Mouse (Mus musculus) ES-E14 (cell line): ENCODE results near the gene Arhgef1. TPM values are rescaled to one million over a fixed set of nuclear protein-coding genes. Genes with fewer than 3 reads are reported as not detected.
A peak's percentile ranks its signal among the peaks of the same experiment; 100 is the strongest.

ENCODE experiments used
- DNase-seq: peaks from one replicate; pipeline ENCODE4 v3.0.0-alpha.2; 2013; ENCODE audit warnings: low read depth, low spot score
- H3K27ac ChIP-seq: 2 replicates; pipeline ENCODE4 v1.5.1; 2012; ENCODE audit warnings: low read depth, mild to moderate bottlenecking, low read length, moderate library complexity, mixed read lengths; ENCODE audit not compliant: poor library complexity, insufficient read depth, severe bottlenecking
- H3K36me3 ChIP-seq: 2 replicates; pipeline ENCODE4 v1.6.1; 2012; ENCODE audit warnings: mild to moderate bottlenecking, low read length, moderate library complexity, mixed read lengths; ENCODE audit not compliant: control insufficient read depth, poor library complexity, insufficient read depth, severe bottlenecking
- H3K4me1 ChIP-seq, 2 experiments: fragments of 150-350 bp in 1 of 2; sonication (generic) in 1 of 2; 2 replicates each; pipeline ENCODE4 v1.6.1; 2012; ENCODE audit warnings: low read length in 2 of 2, mild to moderate bottlenecking in 1 of 2, mixed read lengths in 1 of 2; ENCODE audit not compliant: control insufficient read depth in 2 of 2, insufficient read depth in 2 of 2, poor library complexity in 1 of 2
- H3K4me3 ChIP-seq, 2 experiments: fragments of 150-350 bp in 1 of 2; sonication (generic) in 1 of 2; 2 replicates each; pipeline ENCODE4 v1.5.1; 2012; ENCODE audit warnings: low read length in 2 of 2, low read depth in 1 of 2, mild to moderate bottlenecking in 1 of 2, mixed read lengths in 1 of 2; ENCODE audit not compliant: insufficient read depth in 1 of 2, poor library complexity in 1 of 2, severe bottlenecking in 1 of 2
- H3K9ac ChIP-seq: 2 replicates; pipeline ENCODE4 v1.6.1; 2012; ENCODE audit warnings: low read depth, mild to moderate bottlenecking, low read length, mixed read lengths; ENCODE audit not compliant: poor library complexity, insufficient read depth, severe bottlenecking
- H3K9me3 ChIP-seq: fragments of 150-350 bp; sonication (generic); 2 replicates; pipeline ENCODE4 v1.6.1; 2012; ENCODE audit warnings: low read depth, mild to moderate bottlenecking, low read length; ENCODE audit not compliant: control insufficient read depth, insufficient read depth
- CHD2 ChIP-seq: IDR thresholded peaks from 2 replicates; pipeline ENCODE4 v1.6.1; 2014; ENCODE audit warnings: mild to moderate bottlenecking, low read depth, low read length, inconsistent platforms
- HCFC1 ChIP-seq: IDR thresholded peaks from 2 replicates; pipeline ENCODE4 v1.6.1; 2012; ENCODE audit warnings: low read length, inconsistent platforms, borderline replicate concordance; ENCODE audit not compliant: insufficient read depth
- MAFK ChIP-seq: IDR thresholded peaks from 2 replicates; pipeline ENCODE4 v1.6.1; 2014; ENCODE audit warnings: mild to moderate bottlenecking, low read depth, low read length, inconsistent platforms; ENCODE audit not compliant: insufficient read depth
- ZC3H11A ChIP-seq: IDR thresholded peaks from 2 replicates; pipeline ENCODE4 v1.6.1; 2012; ENCODE audit warnings: low read depth, mild to moderate bottlenecking, inconsistent platforms, low read length, borderline replicate concordance
- ZNF384 ChIP-seq: IDR thresholded peaks from 2 replicates; pipeline ENCODE4 v1.6.1; 2012; ENCODE audit warnings: low read depth, low read length, inconsistent platforms
- in situ Hi-C, 2 experiments: fragments of 600-800 bp; cut with MboI; formaldehyde crosslinking; loops; one replicate each; pipeline ENCODE4 v1.15.1; 2025; ENCODE audit warnings: low sequenced_read_pairs in 2 of 2, inconsistent platforms in 1 of 2; ENCODE audit not compliant: unreplicated experiment in 2 of 2
- total RNA-seq: library from RNA; depleted of rRNA; stranded (reverse); fragments of 300-350 nt; gene quantifications from 2 replicates; pipeline ENCODE4 v1.2.3, GENCODE M21; 2012; rRNA removed

Gene Arhgef1
- 32.1 and 40.0 TPM in 2 replicates for total RNA-seq

GRCm38 (mm10) chr7:24902630-24903443 lies at the start of gene Arhgef1:
Arhgef1 (plus strand) TSS chr7:24902912.
- no peak within 1 kb of the TSS for H3K27ac ChIP-seq
- H3K9ac ChIP-seq: peak within 1 kb of the TSS; percentile 50
- H3K9me3 ChIP-seq: no peaks in the 10 kb centered on the region
- DNase-seq: no peak
- H3K36me3 ChIP-seq: no peaks in the 10 kb centered on the region
- H3K4me1 ChIP-seq: peaks cover 1 to 22% of the 10 kb centered on the region in 2 experiments
- H3K4me3 ChIP-seq: peak within 1 kb of the TSS; percentile 65 to 93
- in situ Hi-C loops: no loop called here
- no peak for TF ChIP-seq ZC3H11A
- TF ChIP-seq ZNF384: no peak
- no peak for TF ChIP-seq MAFK
- TF ChIP-seq CHD2: no peak
- TF ChIP-seq HCFC1: no peak

GRCm38 (mm10) chr7:24853233-24853563 lies 49.5 kb upstream of the Arhgef1 start:
- H3K4me3 ChIP-seq: no peak overlapping the region
- H3K27ac ChIP-seq: peak overlapping the region; percentile 65
- no peak for DNase-seq
- TF ChIP-seq ZC3H11A (no peak), ZNF384 (no peak), CHD2 (no peak), MAFK (no peak), HCFC1 (no peak)
- in situ Hi-C loops: no loop called here
- no peaks in the 10 kb centered on the region for H3K36me3 ChIP-seq
- H3K4me1 ChIP-seq: peaks cover 16 to 32% of the 10 kb centered on the region in 2 experiments
- no peaks in the 10 kb centered on the region for H3K9me3 ChIP-seq
- no peak overlapping the region for H3K9ac ChIP-seq

- H3K4me3 ChIP-seq: peak overlapping the region; percentile 11 to 49; a peak in 3 of 4 replicates
- TF ChIP-seq MAFK (no peak), CHD2 (no peak), ZC3H11A (no peak), ZNF384 (no peak), HCFC1 (no peak)
- DNase-seq: no peak
- H3K27ac ChIP-seq: peak overlapping the region; percentile 65; the same call in 1 of the 2 replicates
- no peaks in the 10 kb centered on the region for H3K36me3 ChIP-seq
- peaks cover 16 to 32% of the 10 kb centered on the region in 2 experiments for H3K4me1 ChIP-seq
- no peaks in the 10 kb centered on the region for H3K9me3 ChIP-seq
- H3K9ac ChIP-seq: peak overlapping the region; percentile 54; the same call in 1 of the 2 replicates
- in situ Hi-C loops: no loop called here
These were observed 49.0 kb upstream of the Arhgef1 start for GRCm38 (mm10) chr7:24853695-24854094.

- peak overlapping the region; percentile 23; the same call in 1 of the 2 replicates for H3K9ac ChIP-seq
- no peak for DNase-seq
- no peaks in the 10 kb centered on the region for H3K36me3 ChIP-seq
- H3K27ac ChIP-seq: no peak overlapping the region
- TF ChIP-seq CHD2: no peak
- no peak for TF ChIP-seq MAFK
- TF ChIP-seq ZC3H11A: no peak
- in situ Hi-C loops: no loop called here
- no peak overlapping the region for H3K4me3 ChIP-seq
- H3K4me1 ChIP-seq: peaks cover 5 to 28% of the 10 kb centered on the region in 2 experiments; a peak in 3 of 4 replicates
- no peaks in the 10 kb centered on the region for H3K9me3 ChIP-seq
These were observed 46.1 kb upstream of the Arhgef1 start for GRCm38 (mm10) chr7:24856460-24857120.
